8 mouse cellular contexts compared by ENCODE assay signal in the genomic region with DNA sequence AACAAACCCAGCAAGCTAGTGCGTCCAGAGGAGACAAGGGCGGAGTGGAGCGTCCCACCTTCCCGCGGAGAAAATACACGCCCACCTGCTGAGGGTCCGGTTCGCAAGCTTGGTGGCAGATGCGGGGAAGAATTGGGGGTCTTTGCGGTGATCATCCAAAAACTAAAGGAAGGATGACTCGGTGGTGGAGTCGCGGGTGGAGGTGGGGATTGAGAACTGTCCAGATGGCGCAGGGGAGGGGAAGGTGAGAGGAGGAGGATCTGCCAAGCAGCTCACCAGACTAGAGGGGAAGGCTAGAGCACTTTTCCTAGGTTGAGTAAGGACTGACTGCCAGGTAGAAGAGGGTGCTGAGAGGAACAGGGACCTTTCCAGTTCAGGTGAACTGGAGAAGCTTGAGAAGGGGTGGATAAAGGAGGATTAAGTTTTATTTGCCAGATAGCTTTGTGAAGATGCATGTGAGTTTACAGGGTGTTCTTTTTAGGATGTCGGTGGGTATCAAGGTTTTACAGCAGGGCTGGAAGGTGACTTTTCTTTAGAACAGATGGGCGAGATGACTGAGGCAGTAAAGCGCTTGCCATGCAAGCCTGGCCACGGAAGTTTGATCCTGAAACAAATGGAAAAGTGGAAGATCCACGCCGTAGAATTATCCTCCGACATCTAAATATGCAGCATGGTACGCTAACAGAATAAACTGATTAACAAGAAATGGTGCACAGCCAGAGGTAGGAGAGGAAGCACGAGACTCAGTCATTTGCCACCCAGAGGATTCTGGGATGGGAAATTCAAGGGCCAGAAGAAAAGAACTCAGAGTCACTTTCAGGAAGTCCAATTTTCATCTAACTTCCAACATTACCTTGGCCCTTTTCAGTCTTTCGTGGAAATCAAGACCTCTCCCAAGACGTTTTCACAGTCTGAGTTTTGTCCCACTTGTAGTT. TPM values are rescaled to one million over a fixed set of nuclear protein-coding genes. Genes with fewer than 3 reads are reported as not detected.
DNase-seq lines count a peak whose midpoint lies in the region; ATAC-seq and TF ChIP-seq lines count a peak whose summit lies in the region.

No protein-coding gene starts in this region.

- no peaks in the 10 kb centered on the region for H3K27me3 ChIP-seq in ES-Bruce4 (ENCODE audit: control insufficient read depth, insufficient read depth, low read length, poor library complexity, severe bottlenecking)
- H3K27me3 ChIP-seq in embryonic facial prominence, embryonic 12.5 days: peaks cover 4% of the 10 kb centered on the region
- H3K27me3 ChIP-seq in hindbrain, embryonic 15.5 days: 0 out of 2 replicates have a peak, but pooled peaks cover 8% of the 10 kb centered on the region
- no peaks in the 10 kb centered on the region for H3K27me3 ChIP-seq in liver, postnatal 0 days (ENCODE audit: insufficient read depth, low read length)
- no peaks in the 10 kb centered on the region for H3K27me3 ChIP-seq in stomach, embryonic 14.5 days (ENCODE audit: control insufficient read depth, insufficient read depth, low read length)

- peak overlapping the region; percentile 90 for H3K4me2 ChIP-seq in embryonic facial prominence, embryonic 12.5 days (replicated peaks)
- peak overlapping the region; percentile 97 for H3K4me2 ChIP-seq in hindbrain, embryonic 15.5 days
- peak overlapping the region; percentile 79 for H3K4me2 ChIP-seq in liver, postnatal 0 days (ENCODE audit: low read depth, low read length)
- peak overlapping the region; percentile 77 for H3K4me2 ChIP-seq in stomach, embryonic 14.5 days (replicated peaks; ENCODE audit: low read depth, low read length)

- 17% methylated on average over 25 of the region's 25 CpGs for WGBS in embryonic facial prominence, embryonic 12.5 days
- 17% methylated on average over 25 of the region's 25 CpGs for WGBS in hindbrain, embryonic 15.5 days
- 21% methylated on average over 25 of the region's 25 CpGs for WGBS in liver, postnatal 0 days (ENCODE audit: insufficient replicate concordance)
- WGBS in stomach, embryonic 14.5 days: 17% methylated on average over 25 of the region's 25 CpGs

- no peak overlapping the region for H3K27ac ChIP-seq in ES-Bruce4 (ENCODE audit: insufficient read depth, low read length)
- peak overlapping the region; percentile 93 for H3K27ac ChIP-seq in embryonic facial prominence, embryonic 12.5 days
- H3K27ac ChIP-seq in hindbrain, embryonic 15.5 days (replicated peaks): peak overlapping the region; percentile 99
- peak overlapping the region; percentile 97 for H3K27ac ChIP-seq in liver, postnatal 0 days (ENCODE audit: low read depth)
- H3K27ac ChIP-seq in stomach, embryonic 14.5 days (ENCODE audit: low read length): peak overlapping the region; percentile 98

- TF ChIP-seq CTCF in ES-Bruce4 (IDR thresholded peaks at IDR 0.05; ENCODE audit: low read depth, low read length): no peak
- TF ChIP-seq CTCF in liver, postnatal 0 days (IDR thresholded peaks at IDR 0.05; ENCODE audit: low read depth): no peak

- peaks cover 8% of the 10 kb centered on the region for H3K4me1 ChIP-seq in ES-Bruce4 (ENCODE audit: control insufficient read depth, insufficient read depth, low read length)
- H3K4me1 ChIP-seq in embryonic facial prominence, embryonic 12.5 days: peaks cover 39% of the 10 kb centered on the region
- peaks cover 44% of the 10 kb centered on the region for H3K4me1 ChIP-seq in hindbrain, embryonic 15.5 days (replicated peaks)
- peaks cover 49% of the 10 kb centered on the region for H3K4me1 ChIP-seq in liver, postnatal 0 days (ENCODE audit: insufficient read depth)
- H3K4me1 ChIP-seq in stomach, embryonic 14.5 days (ENCODE audit: control insufficient read depth, insufficient read depth, low read length): peaks cover 38% of the 10 kb centered on the region

- H3K4me3 ChIP-seq in ES-Bruce4 (ENCODE audit: low read depth, low read length): peak overlapping the region; percentile 49
- peak overlapping the region; percentile 54 for H3K4me3 ChIP-seq in embryonic facial prominence, embryonic 12.5 days
- H3K4me3 ChIP-seq in hindbrain, embryonic 15.5 days: peak overlapping the region; percentile 51
- peak overlapping the region; percentile 48 for H3K4me3 ChIP-seq in liver, postnatal 0 days (ENCODE audit: low read depth, low read length)
- H3K4me3 ChIP-seq in stomach, embryonic 14.5 days (ENCODE audit: low read depth, low read length): peak overlapping the region; percentile 59

- TF ChIP-seq POLR2A in ES-Bruce4 (IDR thresholded peaks at IDR 0.05; ENCODE audit: insufficient read depth, low read length): no peak

- no peaks in the 10 kb centered on the region for H3K36me3 ChIP-seq in ES-Bruce4 (ENCODE audit: control insufficient read depth, insufficient read depth, low read length, poor library complexity, severe bottlenecking)
- H3K36me3 ChIP-seq in embryonic facial prominence, embryonic 12.5 days: no peaks in the 10 kb centered on the region
- H3K36me3 ChIP-seq in hindbrain, embryonic 15.5 days: no peaks in the 10 kb centered on the region
- no peaks in the 10 kb centered on the region for H3K36me3 ChIP-seq in liver, postnatal 0 days (replicated peaks; ENCODE audit: insufficient read depth, low read length)
- H3K36me3 ChIP-seq in stomach, embryonic 14.5 days (ENCODE audit: control insufficient read depth, insufficient read depth, low read length): no peaks in the 10 kb centered on the region

- DNase-seq in adrenal gland, postnatal 14 days: peak; percentile 50
- no peak for DNase-seq in adrenal gland, adult 8-10 months
- DNase-seq in liver, postnatal 0 days: no peak
- no peak for DNase-seq in urinary bladder, adult 2 months (ENCODE audit: low spot score)

- H3K9ac ChIP-seq in ES-Bruce4 (ENCODE audit: low read depth, poor library complexity, severe bottlenecking): peak overlapping the region; percentile 66
- H3K9ac ChIP-seq in embryonic facial prominence, embryonic 12.5 days: peak overlapping the region; percentile 71
- peak overlapping the region; percentile 52 for H3K9ac ChIP-seq in hindbrain, embryonic 15.5 days
- peak overlapping the region; percentile 69 for H3K9ac ChIP-seq in liver, postnatal 0 days (replicated peaks)
- peak overlapping the region; percentile 49 for H3K9ac ChIP-seq in stomach, embryonic 14.5 days (replicated peaks; ENCODE audit: low read depth, low read length)

- no peak for ATAC-seq in embryonic facial prominence, embryonic 12.5 days (ENCODE audit: insufficient number of reproducible peaks, insufficient read depth, low FRiP score, low TSS enrichment)
- no peak for ATAC-seq in hindbrain, embryonic 15.5 days (ENCODE audit: low FRiP score, low read depth)
- ATAC-seq in liver, postnatal 0 days: no peak
- ATAC-seq in stomach, embryonic 14.5 days (ENCODE audit: insufficient number of reproducible peaks, insufficient read depth, low FRiP score, low read depth): no peak

- TF ChIP-seq EP300 in ES-Bruce4 (IDR thresholded peaks at IDR 0.05; ENCODE audit: insufficient read depth, low read depth, low read length): no peak
- no peak for TF ChIP-seq EP300 in liver, postnatal 0 days (IDR thresholded peaks at IDR 0.05; ENCODE audit: low read depth)

- no peaks in the 10 kb centered on the region for H3K9me3 ChIP-seq in ES-Bruce4 (replicated peaks; ENCODE audit: control insufficient read depth, insufficient read depth, low read length, poor library complexity, severe bottlenecking)
- no peaks in the 10 kb centered on the region for H3K9me3 ChIP-seq in embryonic facial prominence, embryonic 12.5 days
- no peaks in the 10 kb centered on the region for H3K9me3 ChIP-seq in hindbrain, embryonic 15.5 days
- no peaks in the 10 kb centered on the region for H3K9me3 ChIP-seq in liver, postnatal 0 days (ENCODE audit: low read length)
- no peaks in the 10 kb centered on the region for H3K9me3 ChIP-seq in stomach, embryonic 14.5 days (ENCODE audit: control insufficient read depth, low read depth, low read length)

RNA-seq across cellular contexts. Expression of a gene that starts 2.7 kb away (rescaled TPM):
- 92.9 and 98.4 TPM in 2 replicates for total RNA-seq in adrenal gland, postnatal 14 days (2021)
- total RNA-seq in adrenal gland, adult 8-10 months (2022): 100 to 1,000 TPM in 1 of 4 experiments, 10 to 100 TPM in 3; 82.0 to 111 (median 89.0) TPM
- polyA plus RNA-seq in ES-Bruce4 (2011; ENCODE audit: insufficient read depth, insufficient read length, low read depth, missing spikeins): 41.5 and 48.1 TPM in 2 replicates
- polyA plus RNA-seq in embryonic facial prominence, embryonic 12.5 days (2016; fragmentation: Nextera tagmentation; extraction: Ambion mirVana): 16.9 and 17.7 TPM in 2 replicates
- polyA plus RNA-seq in hindbrain, embryonic 15.5 days (2015; fragmentation: Nextera tagmentation; extraction: Ambion mirVana): 19.2 and 23.9 TPM in 2 replicates
- 5.7 and 6.4 TPM in 2 replicates for polyA plus RNA-seq in liver, postnatal 0 days (2015; fragmentation: Nextera tagmentation; extraction: Ambion mirVana)
- 19.5 and 20.1 TPM in 2 replicates for polyA plus RNA-seq in stomach, embryonic 14.5 days (2014; fragmentation: Nextera tagmentation; extraction: Ambion mirVana)
- 34.6 and 51.0 TPM in 2 replicates for polyA plus RNA-seq in urinary bladder, adult 2 months (2012; rRNA removed)

RNA-seq across cellular contexts. Expression of a gene that starts 57.7 kb away (rescaled TPM):
- total RNA-seq in adrenal gland, postnatal 14 days (2021): 7.3 and 8.0 TPM in 2 replicates
- total RNA-seq in adrenal gland, adult 8-10 months (2022): 1 to 10 TPM in 1 of 4 experiments, under 1 TPM in 3; 0.61 to 2.3 (median 0.73) TPM
- 28.2 and 30.9 TPM in 2 replicates for polyA plus RNA-seq in ES-Bruce4 (2011; ENCODE audit: insufficient read depth, insufficient read length, low read depth, missing spikeins)
- polyA plus RNA-seq in embryonic facial prominence, embryonic 12.5 days (2016; fragmentation: Nextera tagmentation; extraction: Ambion mirVana): 24.4 and 25.8 TPM in 2 replicates
- polyA plus RNA-seq in hindbrain, embryonic 15.5 days (2015; fragmentation: Nextera tagmentation; extraction: Ambion mirVana): 3.4 and 4.4 TPM in 2 replicates
- polyA plus RNA-seq in liver, postnatal 0 days (2015; fragmentation: Nextera tagmentation; extraction: Ambion mirVana): 2.9 and 3.2 TPM in 2 replicates
- polyA plus RNA-seq in stomach, embryonic 14.5 days (2014; fragmentation: Nextera tagmentation; extraction: Ambion mirVana): 19.8 and 21.0 TPM in 2 replicates
- 2.0 and 2.6 TPM in 2 replicates for polyA plus RNA-seq in urinary bladder, adult 2 months (2012; rRNA removed)
